Mouse (Mus musculus): ENCODE data around the gene Fam129b.
A peak's percentile ranks its signal among the peaks of the same experiment; 100 is the strongest.

GRCm38 (mm10) chr2:32966689-32967631 is 91.0 kb downstream of the Fam129b start:
- no peak for TF ChIP-seq GATA1 (IDR thresholded peaks at IDR 0.05; ENCODE audit: borderline replicate concordance, low read length)
- TF ChIP-seq CTCF (IDR thresholded peaks at IDR 0.05; ENCODE audit: low read depth, low read length) = peak; percentile 43
- peak; percentile 76 for TF ChIP-seq POLR2AphosphoS5 (IDR thresholded peaks at IDR 0.05; ENCODE audit: insufficient replicate concordance, low read depth, low read length)
- TF ChIP-seq TAL1 (conservative IDR thresholded peaks at IDR 0.05; ENCODE audit: low read depth, low read length) = no peak
- TF ChIP-seq GATA2 (IDR thresholded peaks at IDR 0.05; ENCODE audit: borderline replicate concordance, low read depth, low read length) = no peak

Measured in G1E (cell line).